Mouse (Mus musculus) C2C12 (cell line): ENCODE measurements around the gene Rapgefl1.

Experiments used
- CEBPB ChIP-seq: IDR thresholded peaks from one replicate; pipeline ENCODE4 v1.6.1; 2011; ENCODE audit warnings: low read depth, mild to moderate bottlenecking, control low read depth, moderate library complexity
- CTCF ChIP-seq: IDR thresholded peaks from one replicate; pipeline ENCODE4 v1.5.1; 2011; ENCODE audit not compliant: control insufficient read depth, insufficient read depth, insufficient read length
- MYOG ChIP-seq: IDR thresholded peaks from one replicate; pipeline ENCODE4 v1.6.1; 2011; ENCODE audit not compliant: control insufficient read depth, insufficient read length; ENCODE audit errors: extremely low read depth
- USF1 ChIP-seq: IDR thresholded peaks from one replicate; pipeline ENCODE4 v1.6.1; 2011; ENCODE audit warnings: low read depth, mild to moderate bottlenecking, control low read depth, moderate library complexity

GRCm38 (mm10) chr11:98829875-98830274 lies 6.7 kb upstream of the Rapgefl1 start:
- TF ChIP-seq USF1 (no peak), CTCF (no peak), CEBPB (no peak), MYOG (no peak)
